7 mouse cellular contexts compared by ENCODE assay signal in genomic region chr12:74316989-74317759, GRCm38 (mm10). TPM values are rescaled to one million over a fixed set of nuclear protein-coding genes. Genes with fewer than 3 reads are reported as not detected.
DNase-seq lines count a peak whose midpoint lies in the region; ATAC-seq lines count a peak whose summit lies in the region.

No protein-coding gene starts in this region.

- WGBS in intestine, embryonic 16.5 days: 10% methylated on average over 15 of the region's 15 CpGs

- H3K27me3 ChIP-seq in intestine, embryonic 16.5 days (replicated peaks; ENCODE audit: control insufficient read depth, insufficient read depth, low read length): no peaks in the 10 kb centered on the region

- no peaks in the 10 kb centered on the region for H3K9me3 ChIP-seq in intestine, embryonic 16.5 days (ENCODE audit: control insufficient read depth, low read length)

- 0 out of 2 replicates have a peak overlapping the region, but pooled peaks have one; percentile 18 for H3K27ac ChIP-seq in intestine, embryonic 16.5 days (ENCODE audit: low read length)

- DNase-seq in adrenal gland, adult 8-10 months: peak; percentile 45
- DNase-seq in embryo, embryonic 10 days (ENCODE audit: low spot score): peak; percentile 91
- peak; percentile 32 to 66 for DNase-seq in gastrocnemius, postnatal 4 days (ENCODE audit: low spot score in 2 of 2)
- DNase-seq in left cerebral cortex, postnatal 36 days (ENCODE audit: low spot score in 2 of 2): peak; percentile 76 to 77
- peak; percentile 91 for DNase-seq in mesoderm, embryonic 11.5 days (ENCODE audit: low read depth, low spot score)
- DNase-seq in skeletal muscle tissue, adult 2 months (ENCODE audit: low read depth, low spot score): peak; percentile 62

- peak overlapping the region; percentile 69 for H3K9ac ChIP-seq in intestine, embryonic 16.5 days (ENCODE audit: low read depth, low read length)

- peak overlapping the region; percentile 57 for H3K4me3 ChIP-seq in intestine, embryonic 16.5 days (ENCODE audit: low read length)

- H3K4me2 ChIP-seq in intestine, embryonic 16.5 days (ENCODE audit: low read depth, low read length): peak overlapping the region; percentile 73

- H3K4me1 ChIP-seq in intestine, embryonic 16.5 days (ENCODE audit: control insufficient read depth, insufficient read depth, low read length): no peaks in the 10 kb centered on the region

- intact Hi-C loops in left cerebral cortex, postnatal 36 days (cut with DNase I): loop anchor here (5.0 kb wide), 1 partner anchor 610 kb away; no protein-coding TSS in a partner anchor

- no peaks in the 10 kb centered on the region for H3K36me3 ChIP-seq in intestine, embryonic 16.5 days (ENCODE audit: control insufficient read depth, insufficient read depth, low read length)

- ATAC-seq in intestine, embryonic 16.5 days: peak; percentile 89

RNA-seq across cellular contexts. Expression of gene Gm11042, which starts 1.0 kb away (rescaled TPM):
- not detected for total RNA-seq in adrenal gland, adult 8-10 months (2022)
- not detected for total RNA-seq in gastrocnemius, postnatal 4 days (2021)
- not detected in 2 replicates for polyA plus RNA-seq in intestine, embryonic 16.5 days (2015; fragmentation: Nextera tagmentation; extraction: Ambion mirVana)
- not detected for total RNA-seq in left cerebral cortex, postnatal 36 days (2021)

Comparison
In these comparisons a context has a peak if more than half of its experiments do, and no peak if none do; other contexts are left out.
1. Peak in every context shown above with its lines: DNase-seq, ATAC-seq, H3K4me3 ChIP-seq and H3K27ac ChIP-seq.